In the genomic region with DNA sequence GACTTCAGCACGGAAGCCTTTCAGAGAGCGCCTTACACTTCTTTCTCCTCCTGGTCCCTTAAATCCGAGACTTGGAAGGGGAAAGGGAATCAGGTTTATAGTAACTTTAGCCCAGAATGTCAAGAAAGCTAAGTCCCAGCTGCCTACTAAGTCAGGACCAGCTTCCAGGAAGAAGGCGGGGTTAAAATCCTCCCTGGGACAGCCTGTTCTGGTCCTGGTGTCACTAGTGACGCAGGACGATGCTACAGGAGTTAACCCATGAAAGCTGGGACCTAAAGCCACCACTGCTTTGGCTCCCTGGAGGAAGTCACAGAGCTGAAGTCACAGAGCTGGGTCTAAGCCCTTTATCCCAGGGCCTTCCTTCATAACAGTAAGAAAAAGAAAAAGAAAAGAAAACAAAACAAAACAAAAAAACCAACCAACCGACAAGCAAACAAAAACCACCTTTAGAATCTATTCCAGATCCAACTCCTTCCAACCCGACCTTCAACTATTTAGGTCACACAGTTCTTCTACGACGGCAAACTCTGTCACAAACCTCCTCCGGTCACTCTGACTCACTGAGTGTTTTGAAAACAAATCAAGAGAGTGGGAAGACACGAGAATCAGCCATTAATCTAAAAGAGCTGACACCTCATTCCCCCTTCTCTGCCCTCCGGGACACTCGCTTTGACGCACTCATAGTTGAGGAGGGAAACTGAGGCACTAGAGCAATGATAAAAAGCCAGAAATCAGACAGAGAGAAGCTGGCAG, we compare ENCODE assay signal across 14 mouse cellular contexts. TPM values are rescaled to one million over a fixed set of nuclear protein-coding genes. Genes with fewer than 3 reads are reported as not detected.
DNase-seq lines count a peak whose midpoint lies in the region; ATAC-seq lines count a peak whose summit lies in the region.
"Had no signal": no experiment of that assay in that cellular context is flagged by ENCODE, and none has a peak within 500 bp of the region (broad histone marks: within the 10 kb centered on the region; RNA-seq: fewer than 3 reads in every experiment).

No protein-coding gene starts in this region.

- no peak overlapping the region for H3K9ac ChIP-seq in heart, embryonic 11.5 days (ENCODE audit: low read depth, low read length)
- H3K9ac ChIP-seq in heart, embryonic 12.5 days = peak overlapping the region; percentile 32; the same call in 1 of the 2 replicates
- H3K9ac ChIP-seq: hindbrain, embryonic 15.5 days; liver, embryonic 13.5 days had no signal

- ATAC-seq in heart, embryonic 11.5 days (replicated peaks; ENCODE audit: insufficient number of reproducible peaks, low FRiP score, low TSS enrichment) = no peak
- no peak for ATAC-seq in heart, embryonic 12.5 days (ENCODE audit: insufficient number of reproducible peaks, low FRiP score)

- H3K9me3 ChIP-seq in heart, embryonic 11.5 days (replicated peaks; ENCODE audit: control insufficient read depth, low read length) = no peaks in the 10 kb centered on the region
- H3K9me3 ChIP-seq in heart, embryonic 12.5 days (replicated peaks) = no peaks in the 10 kb centered on the region
- no peaks in the 10 kb centered on the region for H3K9me3 ChIP-seq in forebrain, embryonic 10.5 days
- H3K9me3 ChIP-seq: hindbrain, embryonic 15.5 days; liver, embryonic 13.5 days had no signal

- H3K4me1 ChIP-seq in heart, embryonic 11.5 days (ENCODE audit: control insufficient read depth, insufficient read depth, low read length) = no peaks in the 10 kb centered on the region
- H3K4me1 ChIP-seq in heart, embryonic 12.5 days (replicated peaks) = peaks cover 3% of the 10 kb centered on the region; the same call in 1 of the 2 replicates
- peaks cover 4% of the 10 kb centered on the region; the same call in 1 of the 2 replicates for H3K4me1 ChIP-seq in forebrain, embryonic 10.5 days

- no peaks in the 10 kb centered on the region for H3K27me3 ChIP-seq in heart, embryonic 11.5 days (ENCODE audit: control insufficient read depth, insufficient read depth, low read length)
- no peaks in the 10 kb centered on the region for H3K27me3 ChIP-seq in heart, embryonic 12.5 days (replicated peaks)
- no peaks in the 10 kb centered on the region for H3K27me3 ChIP-seq in forebrain, embryonic 10.5 days (ENCODE audit: poor library complexity, severe bottlenecking)
- H3K27me3 ChIP-seq: hindbrain, embryonic 15.5 days; liver, embryonic 13.5 days had no signal

- 76% methylated on average over 15 of the region's 15 CpGs for WGBS in heart, embryonic 11.5 days (ENCODE audit: insufficient replicate concordance)
- WGBS in heart, embryonic 12.5 days = 75% methylated on average over 15 of the region's 15 CpGs
- 85% methylated on average over 15 of the region's 15 CpGs for WGBS in forebrain, embryonic 10.5 days

- DNase-seq in heart, adult 18-20 months = peak; percentile 77 to 85
- peak; percentile 74 for DNase-seq in adrenal gland, postnatal 10 days
- peak; percentile 54 to 78 for DNase-seq in kidney, postnatal 36 days
- no peak for DNase-seq in right cerebral cortex, postnatal 36 days (ENCODE audit: low spot score in 2 of 2)
- DNase-seq in layer of hippocampus, adult 9-10 months (ENCODE audit: low spot score) = no peak
- DNase-seq in forebrain, embryonic 10.5 days (ENCODE audit: extremely low spot score, low spot score) = no peak
- DNase-seq: cerebellum, postnatal 25 days; liver, embryonic 13.5 days; retina, postnatal 1 day; thymus, postnatal 4 days had no signal

- no peak overlapping the region for H3K4me3 ChIP-seq in heart, embryonic 11.5 days (ENCODE audit: low read depth, low read length)
- H3K4me3 ChIP-seq in heart, embryonic 12.5 days = no peak overlapping the region
- no peak overlapping the region for H3K4me3 ChIP-seq in forebrain, embryonic 10.5 days
- H3K4me3 ChIP-seq: hindbrain, embryonic 15.5 days; liver, embryonic 13.5 days had no signal

- peaks cover 24% of the 10 kb centered on the region for H3K36me3 ChIP-seq in heart, embryonic 11.5 days (ENCODE audit: control insufficient read depth, insufficient read depth, low read length)
- H3K36me3 ChIP-seq in heart, embryonic 12.5 days = peaks cover 91% of the 10 kb centered on the region
- peaks cover 98% of the 10 kb centered on the region for H3K36me3 ChIP-seq in forebrain, embryonic 10.5 days (replicated peaks)

- H3K27ac ChIP-seq in heart, embryonic 11.5 days (ENCODE audit: low read depth, low read length) = no peak overlapping the region
- no peak overlapping the region for H3K27ac ChIP-seq in heart, embryonic 12.5 days (ENCODE audit: poor library complexity, severe bottlenecking)
- H3K27ac ChIP-seq in forebrain, embryonic 10.5 days = no peak overlapping the region
- H3K27ac ChIP-seq: hindbrain, embryonic 15.5 days; liver, embryonic 13.5 days had no signal

- no peak overlapping the region for H3K4me2 ChIP-seq in heart, embryonic 11.5 days
- H3K4me2 ChIP-seq in heart, embryonic 12.5 days = no peak overlapping the region
- H3K4me2 ChIP-seq: hindbrain, embryonic 15.5 days; liver, embryonic 13.5 days; midbrain, embryonic 11.5 days had no signal

RNA-seq across cellular contexts. Expression of a gene that starts 6.0 kb away (rescaled TPM):
- 10 to 100 TPM; 10.2 to 13.4 TPM for total RNA-seq in heart, adult 18-20 months (2021)
- 12.1 and 18.4 TPM in 2 replicates for polyA plus RNA-seq in heart, embryonic 11.5 days (2014; fragmentation: Nextera tagmentation; extraction: Ambion mirVana)
- 10 to 100 TPM; 14.4 to 19.2 TPM for total RNA-seq in adrenal gland, postnatal 10 days (2021)
- polyA plus RNA-seq in heart, embryonic 12.5 days (2016; fragmentation: Nextera tagmentation; extraction: Ambion mirVana) = 15.3 and 16.4 TPM in 2 replicates
- polyA plus RNA-seq in forebrain, embryonic 10.5 days (2016; fragmentation: Nextera tagmentation; extraction: Ambion mirVana) = 12.0 and 12.1 TPM in 2 replicates

RNA-seq across cellular contexts. Expression of a gene that starts 10.1 kb away (rescaled TPM):
- total RNA-seq in heart, adult 18-20 months (2021) = 1 to 10 TPM in 1 of 2 experiments, under 1 TPM in 1; 0.57 to 1.2 TPM
- 1.5 and 1.7 TPM in 2 replicates for polyA plus RNA-seq in heart, embryonic 11.5 days (2014; fragmentation: Nextera tagmentation; extraction: Ambion mirVana)
- 1 to 10 TPM; 4.0 to 5.1 TPM for total RNA-seq in adrenal gland, postnatal 10 days (2021)
- 2.2 and 3.1 TPM in 2 replicates for polyA plus RNA-seq in heart, embryonic 12.5 days (2016; fragmentation: Nextera tagmentation; extraction: Ambion mirVana)
- 9.3 and 10.8 TPM in 2 replicates for polyA plus RNA-seq in forebrain, embryonic 10.5 days (2016; fragmentation: Nextera tagmentation; extraction: Ambion mirVana)

RNA-seq across cellular contexts. Expression of a gene that starts 11.0 kb away (rescaled TPM):
- total RNA-seq in heart, adult 18-20 months (2021) = 1,000 to 10,000 TPM; 1,592 to 1,593 TPM
- polyA plus RNA-seq in heart, embryonic 11.5 days (2014; fragmentation: Nextera tagmentation; extraction: Ambion mirVana) = 446 and 471 TPM in 2 replicates
- 1,000 to 10,000 TPM in 1 of 2 experiments, 100 to 1,000 TPM in 1; 996 to 1,019 TPM for total RNA-seq in adrenal gland, postnatal 10 days (2021)
- polyA plus RNA-seq in heart, embryonic 12.5 days (2016; fragmentation: Nextera tagmentation; extraction: Ambion mirVana) = 443 and 471 TPM in 2 replicates
- polyA plus RNA-seq in forebrain, embryonic 10.5 days (2016; fragmentation: Nextera tagmentation; extraction: Ambion mirVana) = 270 and 274 TPM in 2 replicates

RNA-seq across cellular contexts. Expression of a gene that starts 15.3 kb away (rescaled TPM):
- total RNA-seq in heart, adult 18-20 months (2021) = 1 to 10 TPM; 2.0 to 2.7 TPM
- polyA plus RNA-seq in heart, embryonic 11.5 days (2014; fragmentation: Nextera tagmentation; extraction: Ambion mirVana) = 13.6 and 55.4 TPM in 2 replicates
- total RNA-seq in adrenal gland, postnatal 10 days (2021) = 1,000 to 10,000 TPM; 1,052 to 2,650 TPM
- 10.7 and 46.5 TPM in 2 replicates for polyA plus RNA-seq in heart, embryonic 12.5 days (2016; fragmentation: Nextera tagmentation; extraction: Ambion mirVana)
- 2.9 and 4.2 TPM in 2 replicates for polyA plus RNA-seq in forebrain, embryonic 10.5 days (2016; fragmentation: Nextera tagmentation; extraction: Ambion mirVana)

RNA-seq across cellular contexts. Expression of a gene that starts 17.9 kb away (rescaled TPM):
- total RNA-seq in heart, adult 18-20 months (2021) = 10 to 100 TPM; 89.6 to 92.9 TPM
- 44.1 and 53.2 TPM in 2 replicates for polyA plus RNA-seq in heart, embryonic 11.5 days (2014; fragmentation: Nextera tagmentation; extraction: Ambion mirVana)
- total RNA-seq in adrenal gland, postnatal 10 days (2021) = 10 to 100 TPM; 46.9 to 58.1 TPM
- 41.8 and 43.3 TPM in 2 replicates for polyA plus RNA-seq in heart, embryonic 12.5 days (2016; fragmentation: Nextera tagmentation; extraction: Ambion mirVana)
- 31.0 and 37.2 TPM in 2 replicates for polyA plus RNA-seq in forebrain, embryonic 10.5 days (2016; fragmentation: Nextera tagmentation; extraction: Ambion mirVana)

Comparison
In these comparisons a context has a peak if more than half of its experiments do, and no peak if none do; other contexts are left out.
1. DNase-seq: peak in heart, adult 18-20 months (2 of 2), adrenal gland, postnatal 10 days (single experiment) and kidney, postnatal 36 days (2 of 2); none in right cerebral cortex, postnatal 36 days (0 of 2), layer of hippocampus, adult 9-10 months (single experiment) and forebrain, embryonic 10.5 days (single experiment).